Mouse (Mus musculus): ENCODE results near the gene Zcchc14.
"Not testable (repeated sequence)": the region's sequence is repeated elsewhere in the genome, so short reads cannot be mapped to it uniquely, and the experiment has no call there.

DNA sequence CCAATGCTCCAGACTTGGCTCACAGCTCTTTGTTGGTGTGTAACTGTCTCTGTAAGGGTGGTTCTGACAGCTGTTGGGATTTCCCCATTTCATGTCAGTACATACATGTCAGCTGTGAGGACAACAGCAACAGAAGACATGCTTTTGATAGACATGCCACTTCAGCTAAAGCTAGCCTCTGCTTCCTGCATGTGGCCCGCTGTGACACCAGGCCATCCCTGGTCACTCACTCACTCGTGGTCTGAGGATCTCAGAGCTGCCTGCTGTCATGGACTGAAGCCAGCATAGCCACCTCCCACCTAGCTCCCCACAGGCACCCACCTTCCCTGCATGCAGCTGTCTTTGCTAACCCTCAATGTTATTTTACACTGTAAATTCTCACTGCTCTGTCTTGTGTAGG is 55.2 kb downstream of the Zcchc14 start:
- not testable (repeated sequence) for TF ChIP-seq CTCF (conservative IDR thresholded peaks at IDR 0.05 in 1 of 2, IDR thresholded peaks at IDR 0.05 in 1 of 2; ENCODE audit: low read depth in 2 of 2, low read length in 2 of 2); ZC3H11A (IDR thresholded peaks at IDR 0.05; ENCODE audit: low read depth, low read length); EP300 (IDR thresholded peaks at IDR 0.05; ENCODE audit: low read length); MAX (IDR thresholded peaks at IDR 0.05; ENCODE audit: low read length); JUND (conservative IDR thresholded peaks at IDR 0.05; ENCODE audit: low read depth, low read length); MXI1 (IDR thresholded peaks at IDR 0.05; ENCODE audit: low read depth, low read length); ZNF384 (IDR thresholded peaks at IDR 0.05; ENCODE audit: low read depth, low read length); MAFK (IDR thresholded peaks at IDR 0.05; ENCODE audit: insufficient replicate concordance, low read length); NRF1 (IDR thresholded peaks at IDR 0.05; ENCODE audit: low read depth, low read length); PAX5 (IDR thresholded peaks at IDR 0.05; ENCODE audit: low read length); CHD1 (IDR thresholded peaks at IDR 0.05; ENCODE audit: low read depth, low read length)

All from CH12.LX (cell line).